Mouse (Mus musculus): ENCODE measurements around the gene Tmc7.

DNA sequence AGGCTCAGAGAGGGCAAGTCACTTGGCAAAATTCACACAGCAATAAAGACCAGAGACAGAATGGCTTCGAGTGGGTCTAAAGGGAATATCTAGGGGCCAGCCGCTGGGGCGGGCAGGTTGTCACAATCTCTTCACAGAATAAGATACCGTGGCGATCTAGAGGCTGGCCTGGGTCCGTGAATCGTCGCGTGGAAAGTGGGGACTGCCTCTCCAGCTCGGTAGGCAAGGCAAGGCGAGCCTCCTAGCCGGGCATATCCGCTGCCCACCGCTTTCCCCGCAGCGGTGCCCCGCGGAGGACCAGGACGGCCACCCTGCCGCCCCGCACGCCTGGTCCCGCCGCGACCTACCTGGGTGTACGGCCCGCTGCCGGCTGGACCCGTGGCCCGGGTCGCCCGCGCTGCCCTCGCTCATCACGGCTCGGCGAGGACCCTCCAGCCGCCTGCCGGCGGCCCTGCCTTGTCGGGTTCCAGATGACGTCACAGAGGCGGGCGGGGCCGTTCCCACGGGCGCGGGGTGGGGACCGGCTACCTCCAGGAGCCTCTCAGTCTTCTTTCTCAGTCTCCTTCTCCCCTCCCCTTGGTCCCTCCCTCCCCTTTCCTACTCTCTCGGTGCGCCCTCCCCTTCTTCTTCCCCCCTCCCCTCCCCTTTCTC, at the start of gene Tmc7:
- TF ChIP-seq CTCF (IDR thresholded peaks at IDR 0.05; ENCODE audit: low read depth) (no peak), EP300 (IDR thresholded peaks at IDR 0.05; ENCODE audit: low read depth) (no peak)
